Mouse (Mus musculus): Measurements from ENCODE around the gene Pde10a.
A peak's percentile ranks its signal among the peaks of the same experiment; 100 is the strongest.

Pde10a gene

DNA sequence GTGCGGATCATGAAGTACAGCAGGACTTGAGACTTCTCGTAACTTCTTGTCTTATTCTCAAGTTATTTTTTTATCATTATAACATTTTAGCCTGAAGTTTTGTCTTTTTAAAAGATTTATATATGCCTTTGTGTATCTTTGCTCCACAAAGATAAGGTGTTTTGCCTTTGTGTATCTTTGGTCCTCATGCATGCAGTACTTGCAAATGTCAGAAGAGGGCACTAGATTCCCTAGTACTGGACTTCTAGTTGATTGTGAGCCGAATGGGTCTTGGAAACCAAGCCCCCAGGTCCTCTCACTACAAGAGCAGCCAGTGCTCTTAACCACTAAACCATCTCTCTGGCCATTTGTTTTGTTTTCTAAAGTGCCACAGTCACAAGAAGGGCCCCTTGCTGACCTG is 55.2 kb downstream of the Pde10a start:
- no peak for DNase-seq (ENCODE audit: low spot score in 2 of 2)

DNA sequence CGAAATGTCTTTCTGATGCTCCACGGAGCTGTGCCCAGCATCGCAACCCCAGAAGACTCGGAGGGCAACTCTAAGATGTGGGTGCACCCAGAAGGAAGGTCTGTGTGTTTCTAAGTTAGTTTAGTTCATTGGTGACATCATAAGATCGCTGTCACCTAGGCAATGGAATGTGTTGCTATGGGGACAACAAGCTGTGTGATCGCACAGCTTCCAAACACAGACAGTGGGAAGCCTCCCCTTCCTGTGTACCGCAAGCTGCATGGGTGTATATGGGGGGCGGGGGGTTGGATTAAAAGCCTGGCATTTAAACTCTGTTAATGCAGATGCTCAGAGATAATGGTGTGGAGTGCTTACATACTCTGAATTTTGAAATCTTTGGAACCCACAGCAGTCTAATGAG is 56.4 kb downstream of the Pde10a start:
- DNase-seq (ENCODE audit: low spot score in 2 of 2): no peak

DNA sequence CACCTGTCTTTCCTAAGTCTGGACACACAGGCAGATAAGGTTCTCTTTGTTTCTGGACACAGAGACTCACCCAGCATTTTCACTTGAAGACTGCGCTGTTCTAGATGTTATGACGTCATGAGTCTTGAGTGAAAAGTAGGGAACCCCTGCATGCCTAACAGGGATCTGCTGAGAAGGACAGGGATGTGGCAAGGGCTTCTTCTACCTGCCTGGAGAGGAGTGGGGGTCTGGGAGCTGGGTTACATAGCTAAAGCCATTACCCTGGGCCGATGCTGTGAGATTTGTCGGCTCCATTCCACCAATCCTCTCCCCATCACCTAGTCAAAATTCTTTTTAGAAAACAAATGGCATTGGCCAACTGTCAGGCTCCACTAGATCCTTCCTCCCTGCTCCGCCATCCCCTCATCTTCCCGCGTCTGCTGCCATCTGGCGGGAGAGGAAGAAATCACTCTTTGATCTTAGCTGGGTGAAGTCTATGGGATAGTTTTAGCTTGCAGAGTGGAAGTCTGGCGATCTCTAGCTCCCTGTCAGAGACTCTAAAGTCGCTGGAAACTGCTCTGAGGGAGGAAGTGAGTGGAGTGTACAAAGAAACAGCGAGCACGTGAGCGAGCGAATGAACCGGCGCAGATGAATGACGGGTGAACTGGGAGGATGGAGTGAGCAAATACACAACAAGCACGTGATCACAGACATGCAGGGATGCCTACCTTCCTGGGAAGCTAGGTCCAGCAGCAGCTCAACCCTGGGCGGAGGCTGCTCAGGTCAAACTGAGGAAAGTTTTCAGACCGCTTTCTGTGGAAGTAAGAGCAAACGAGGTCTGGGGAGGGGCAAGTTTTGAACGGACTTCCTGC is 67.5 kb downstream of the Pde10a start:
- DNase-seq (ENCODE audit: low spot score in 2 of 2): peak; percentile 32 to 79

DNA sequence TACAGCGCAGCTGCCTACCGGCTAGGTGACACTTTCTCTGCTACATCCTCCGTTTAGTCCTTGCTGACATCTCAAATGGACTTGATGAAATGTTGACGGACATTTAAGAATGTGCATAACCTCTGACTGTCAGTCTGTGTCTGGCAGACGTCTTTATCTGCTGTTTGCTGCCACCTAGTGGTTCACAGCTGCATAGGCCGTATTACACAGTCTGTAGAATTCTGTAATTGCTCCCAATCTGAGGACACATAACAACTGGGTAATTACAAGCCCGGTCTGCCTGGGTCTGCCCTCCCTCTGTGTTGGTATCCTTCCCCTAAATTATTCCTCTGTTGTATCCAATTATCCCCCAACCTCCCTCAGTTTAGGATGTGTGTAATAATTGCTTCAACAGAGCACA is 72.6 kb downstream of the Pde10a start:
- no peak for DNase-seq (ENCODE audit: low spot score in 2 of 2)

DNA sequence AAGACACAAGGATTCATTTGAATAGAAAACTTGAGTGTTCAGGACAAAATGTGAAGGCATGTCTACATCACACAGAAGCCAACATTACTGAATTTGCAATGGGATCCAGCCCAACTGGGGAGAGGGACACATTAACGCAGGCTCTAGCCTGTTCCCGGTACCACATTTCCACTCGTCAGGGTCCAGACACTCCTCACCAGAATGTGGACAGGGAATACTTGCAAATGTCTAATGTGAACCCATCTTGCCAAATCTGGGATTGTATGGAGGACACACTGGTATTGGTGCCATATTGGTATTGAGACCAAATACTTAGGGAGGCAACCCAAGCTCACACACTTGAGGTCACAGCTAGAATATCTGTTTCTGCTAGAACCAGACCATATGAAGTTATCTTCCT is 77.8 kb downstream of the Pde10a start:
- DNase-seq (ENCODE audit: low spot score in 2 of 2): no peak

DNA sequence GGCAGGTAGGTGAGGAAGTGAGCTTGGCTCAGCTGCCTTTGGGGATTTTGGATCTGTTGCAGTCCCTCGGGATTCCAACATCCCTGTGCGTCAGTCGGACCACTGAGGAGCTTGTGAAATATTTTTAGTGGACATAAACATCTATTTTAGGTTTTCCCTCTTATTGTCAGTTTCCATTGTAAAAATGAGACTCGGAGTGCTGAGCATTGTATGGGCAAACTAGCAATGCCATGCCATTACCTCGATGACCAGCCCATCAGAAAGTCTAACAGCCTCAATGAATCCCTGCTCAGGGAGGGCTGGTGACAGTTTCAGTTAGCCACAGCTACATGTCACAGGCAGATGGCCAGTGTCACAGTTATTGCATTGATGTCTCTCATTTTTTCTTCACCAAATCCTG is 80.7 kb downstream of the Pde10a start:
- no peak for DNase-seq (ENCODE audit: low spot score in 2 of 2)

DNA sequence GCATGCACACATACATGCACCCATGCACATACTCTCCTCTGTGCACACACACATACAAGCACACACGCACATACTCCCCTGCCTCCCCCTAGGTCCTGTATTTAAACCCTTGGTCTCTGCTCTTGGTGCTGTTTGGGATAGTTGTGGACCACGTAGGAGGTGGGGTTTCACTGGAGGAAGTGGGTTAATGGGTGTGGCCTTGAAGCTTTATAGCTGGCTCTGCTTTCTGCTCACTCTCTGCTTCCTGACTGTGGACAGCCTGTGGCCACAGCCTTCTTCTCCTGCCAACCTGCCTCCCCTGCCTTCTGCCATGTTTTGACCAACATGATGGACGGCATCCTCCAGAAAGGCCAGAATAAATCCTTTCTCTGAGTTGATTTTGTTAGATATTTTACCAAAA is 81.5 kb downstream of the Pde10a start:
- no peak for DNase-seq (ENCODE audit: low spot score in 2 of 2)

DNA sequence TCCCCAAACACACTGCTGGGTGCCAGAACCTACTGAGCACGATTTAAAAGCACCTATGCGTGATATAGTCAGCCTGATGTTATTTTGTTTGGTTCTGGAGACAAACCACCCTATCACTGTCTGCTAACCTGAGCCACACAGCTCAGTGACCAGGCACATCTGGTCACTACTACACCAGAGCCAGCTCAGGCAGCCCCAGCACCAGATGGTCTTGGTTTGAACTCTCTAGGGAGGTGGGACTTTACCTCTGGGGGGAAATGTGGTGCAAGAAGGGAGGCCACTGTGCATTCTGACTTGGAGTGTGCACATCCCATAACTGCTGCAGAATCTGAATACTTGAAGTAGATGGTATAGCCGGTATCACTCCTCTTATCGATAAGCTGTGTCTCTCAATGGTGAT is 86.7 kb downstream of the Pde10a start:
- DNase-seq (ENCODE audit: low spot score in 2 of 2): no peak

DNA sequence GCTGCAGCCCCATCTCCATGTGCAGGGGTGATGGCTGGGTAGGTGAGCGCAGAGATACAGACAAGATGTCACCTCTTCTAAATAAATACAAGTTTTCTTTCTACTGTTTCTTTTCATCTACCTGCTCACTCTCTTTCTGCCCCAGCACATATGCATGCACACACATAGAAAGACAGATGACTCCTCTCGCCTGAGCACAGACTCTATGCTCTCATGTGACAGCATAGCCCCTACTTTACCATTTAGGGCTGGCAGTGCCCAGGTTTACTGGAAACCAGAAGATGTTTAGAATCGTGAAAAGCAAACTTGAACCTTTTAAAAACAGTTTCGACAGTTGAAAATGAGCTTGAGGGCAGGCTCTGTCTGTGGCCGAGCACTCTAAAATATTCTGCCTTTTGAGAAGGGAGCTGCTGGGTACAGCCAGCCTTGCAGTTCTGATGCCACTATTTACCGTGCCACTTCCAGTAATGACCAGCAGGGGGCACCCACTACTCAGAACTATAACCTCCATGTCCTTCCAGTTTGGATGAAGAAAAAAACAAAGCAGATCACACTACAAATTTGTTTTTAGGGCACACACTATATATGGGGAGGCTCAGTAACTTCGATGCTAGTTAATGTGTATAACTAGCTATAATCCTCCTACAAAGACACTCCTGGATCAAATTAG is 88.8 kb downstream of the Pde10a start:
- DNase-seq (ENCODE audit: low spot score in 2 of 2): peak; percentile 36 to 74

DNA sequence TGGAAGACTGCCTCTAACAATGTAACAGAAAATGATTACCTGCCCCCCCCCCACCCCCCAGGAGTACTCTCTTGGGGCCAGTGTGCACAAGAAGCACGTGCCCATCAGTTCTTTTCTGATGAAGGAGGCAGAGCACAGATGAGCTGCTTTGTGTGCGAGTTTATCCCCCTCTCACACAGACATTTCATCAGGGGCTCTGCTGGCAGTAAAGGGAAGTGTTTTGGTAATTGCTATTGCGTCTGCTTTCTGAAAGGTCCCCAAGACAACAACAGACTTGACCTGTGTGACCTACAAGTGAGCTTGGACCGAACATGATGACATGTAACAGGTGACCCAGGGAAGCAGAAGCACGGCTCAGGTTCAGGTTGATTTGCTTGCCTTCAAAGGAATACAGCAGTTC is 95.2 kb downstream of the Pde10a start:
- no peak for DNase-seq (ENCODE audit: low spot score in 2 of 2)

DNA sequence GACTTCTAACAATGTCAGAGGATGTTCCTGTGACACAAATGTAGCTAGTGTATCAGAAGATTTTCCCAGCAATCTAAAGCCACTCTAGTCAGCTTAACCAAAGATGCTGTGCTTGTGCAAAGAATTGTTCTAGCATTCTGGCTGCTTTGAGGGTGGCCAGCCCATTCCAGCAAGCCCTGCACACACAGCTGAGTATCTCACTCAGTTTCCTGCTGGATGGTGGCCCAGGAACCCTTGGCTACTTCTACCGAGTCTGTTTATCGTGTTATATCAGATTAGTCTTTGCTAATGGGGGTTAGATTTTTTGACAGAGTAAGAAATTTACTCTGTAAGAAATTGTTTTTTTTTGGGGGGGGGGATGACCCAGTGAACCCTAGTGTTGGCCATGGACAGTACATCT is 95.9 kb downstream of the Pde10a start:
- no peak for DNase-seq (ENCODE audit: low spot score in 2 of 2)

DNA sequence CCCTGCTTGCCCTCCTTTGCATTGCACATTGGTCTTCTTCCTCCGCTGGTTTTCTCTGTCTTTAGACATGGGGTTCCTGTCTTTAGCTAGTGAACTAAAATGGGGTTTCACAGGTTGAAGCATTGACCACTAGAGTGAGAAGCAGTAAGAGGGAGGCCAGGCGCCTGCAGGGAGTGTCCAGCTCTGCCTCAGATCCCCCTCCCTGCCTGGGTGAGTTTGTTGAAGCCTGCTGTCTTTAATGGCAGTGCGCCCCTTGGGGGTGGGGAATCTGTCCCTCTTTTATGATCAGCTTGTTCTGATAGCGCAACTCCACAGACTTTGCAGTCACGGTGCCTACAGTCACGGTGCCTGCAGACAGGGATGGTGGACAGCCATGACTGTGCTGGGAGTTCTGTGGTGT is 96.7 kb downstream of the Pde10a start:
- DNase-seq (ENCODE audit: low spot score in 2 of 2): no peak

DNA sequence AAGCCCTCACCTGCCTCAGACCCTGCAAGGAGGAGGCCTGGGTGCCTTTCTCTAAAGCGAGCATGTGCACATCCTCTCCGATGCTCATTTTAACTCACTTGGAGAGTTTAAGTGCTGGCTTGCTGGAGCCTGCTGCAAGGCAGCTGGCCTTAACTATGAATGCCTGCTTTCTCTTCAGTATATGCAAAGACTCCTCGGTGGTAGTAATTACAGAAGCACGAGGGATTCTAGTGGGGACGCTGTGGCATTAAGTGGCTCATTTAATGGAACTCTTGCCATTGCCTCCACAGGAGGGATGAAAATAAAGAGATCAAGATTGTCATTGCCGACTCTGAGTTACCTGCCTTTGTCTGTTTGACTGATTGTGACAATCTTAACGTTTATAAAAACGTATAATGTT is 101.2 kb downstream of the Pde10a start:
- DNase-seq (ENCODE audit: low spot score in 2 of 2): no peak

DNA sequence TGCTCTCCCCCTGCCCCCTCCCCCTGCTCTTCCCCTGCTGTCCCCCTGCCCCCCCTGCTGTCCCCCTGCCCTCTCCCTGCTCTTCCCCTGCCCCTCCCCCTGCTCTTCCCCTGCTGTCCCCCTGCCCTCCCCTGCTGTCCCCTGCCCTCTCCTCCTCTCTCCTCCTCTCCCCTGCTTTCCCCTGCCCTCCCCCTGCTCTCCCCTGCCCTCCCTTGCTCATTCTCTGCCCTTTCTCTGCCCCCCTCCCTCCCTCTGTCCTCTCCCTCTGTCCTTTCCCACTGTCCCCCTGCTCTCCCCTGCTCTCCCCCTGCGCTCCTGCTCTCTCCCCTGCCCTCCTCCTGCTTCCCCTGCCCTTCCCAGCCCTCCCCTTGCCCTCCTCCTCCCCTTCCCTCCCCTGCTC is 106.5 kb downstream of the Pde10a start:
- DNase-seq (ENCODE audit: low spot score in 2 of 2): no peak

DNA sequence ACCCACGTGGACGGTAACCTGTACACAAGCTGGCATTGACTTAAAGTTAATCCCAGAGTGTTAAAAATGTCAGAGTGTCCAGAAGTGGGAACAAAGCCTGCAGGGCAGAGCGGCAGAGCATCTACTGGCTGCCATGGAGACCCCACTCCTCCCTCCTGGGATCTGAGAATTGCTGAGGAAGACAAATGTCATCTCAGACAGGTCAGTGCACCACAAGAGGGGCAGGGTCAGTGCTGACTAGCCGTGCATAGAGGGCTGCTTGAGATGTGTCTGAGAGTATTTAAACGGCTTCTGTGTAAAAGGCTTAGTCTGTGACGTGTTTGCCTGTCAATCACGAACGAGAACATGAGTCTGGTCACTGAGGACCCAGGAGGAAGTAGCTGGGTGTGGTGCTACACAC is 108.4 kb downstream of the Pde10a start:
- no peak for DNase-seq (ENCODE audit: low spot score in 2 of 2)

DNA sequence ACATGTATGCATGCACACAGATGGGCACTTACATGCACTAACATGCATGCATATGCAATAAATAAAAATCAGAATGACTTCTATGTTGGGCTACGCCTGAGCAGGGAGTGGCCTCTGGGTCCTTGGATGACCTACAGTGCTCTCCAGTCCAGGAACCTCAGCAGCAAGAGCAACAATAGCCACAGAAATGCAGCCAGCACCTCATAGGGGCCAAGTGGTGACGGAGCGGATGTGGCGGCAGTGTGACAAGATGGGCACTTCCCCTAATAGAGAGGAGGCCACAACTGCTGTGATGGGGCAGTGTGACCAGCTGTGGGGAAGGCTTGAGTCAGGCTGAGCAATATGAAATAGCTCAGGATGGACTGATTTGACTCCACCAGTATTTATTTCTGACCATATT is 109.3 kb downstream of the Pde10a start:
- DNase-seq (ENCODE audit: low spot score in 2 of 2): no peak

DNA sequence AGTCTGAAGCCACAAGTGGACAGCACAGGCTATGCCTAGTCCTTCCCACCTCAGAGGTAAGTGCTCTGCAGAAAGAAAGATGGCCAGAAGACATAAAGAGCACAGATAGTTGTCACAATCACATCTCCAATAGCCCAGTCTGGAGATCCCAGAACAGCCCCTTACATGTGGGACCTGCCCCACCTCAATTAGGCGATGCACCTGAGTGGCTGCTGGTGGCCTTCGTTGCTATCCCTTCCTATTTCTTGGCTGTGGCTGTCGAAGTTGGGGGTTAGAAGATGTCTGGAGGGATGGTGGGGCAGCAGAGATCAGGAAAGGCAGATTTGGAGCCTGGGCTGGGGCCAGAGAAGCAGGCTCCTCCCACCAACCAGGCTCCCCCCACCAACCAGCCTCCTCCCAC is 111.1 kb downstream of the Pde10a start:
- DNase-seq (ENCODE audit: low spot score in 2 of 2): no peak

DNA sequence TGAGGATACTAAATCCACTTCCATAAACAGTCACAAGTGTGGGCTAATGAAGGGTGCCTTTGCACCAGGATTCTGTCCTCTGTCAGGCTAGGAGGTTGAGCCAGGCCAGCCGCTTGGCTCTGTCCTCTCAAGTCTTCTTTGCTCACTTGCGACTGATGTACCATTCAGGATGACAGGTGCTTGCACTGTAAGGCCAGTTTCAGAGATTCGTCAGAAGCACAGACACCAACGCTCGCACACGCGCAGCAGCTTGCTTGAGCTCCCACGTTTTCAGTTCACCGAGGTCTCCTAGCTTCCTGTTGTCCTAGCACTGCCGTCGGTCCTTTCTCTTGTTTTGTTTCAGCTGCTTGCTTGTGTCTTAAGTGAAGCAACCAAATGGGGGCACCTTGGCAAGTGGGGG is 111.5 kb downstream of the Pde10a start:
- DNase-seq (ENCODE audit: low spot score in 2 of 2): no peak

DNA sequence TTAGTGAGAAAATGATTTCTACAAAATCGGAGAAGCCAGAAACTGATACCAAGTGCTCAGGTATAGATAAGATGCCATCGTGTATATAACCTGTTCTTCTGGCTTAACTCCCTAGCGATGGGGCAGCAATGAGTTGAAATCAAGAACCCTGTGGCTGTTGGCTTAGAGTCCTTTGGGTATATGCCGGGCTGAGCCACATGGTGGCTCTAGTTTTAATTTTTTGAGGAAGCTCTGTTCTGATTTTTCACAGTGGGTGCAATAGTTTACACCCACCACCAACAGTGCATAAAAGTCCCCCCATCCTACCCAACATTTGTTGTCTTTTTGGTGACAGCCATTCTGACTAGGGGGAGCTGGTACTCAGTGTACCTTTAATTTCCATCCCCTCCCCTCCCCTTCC is 112.0 kb downstream of the Pde10a start:
- DNase-seq (ENCODE audit: low spot score in 2 of 2): no peak

DNA sequence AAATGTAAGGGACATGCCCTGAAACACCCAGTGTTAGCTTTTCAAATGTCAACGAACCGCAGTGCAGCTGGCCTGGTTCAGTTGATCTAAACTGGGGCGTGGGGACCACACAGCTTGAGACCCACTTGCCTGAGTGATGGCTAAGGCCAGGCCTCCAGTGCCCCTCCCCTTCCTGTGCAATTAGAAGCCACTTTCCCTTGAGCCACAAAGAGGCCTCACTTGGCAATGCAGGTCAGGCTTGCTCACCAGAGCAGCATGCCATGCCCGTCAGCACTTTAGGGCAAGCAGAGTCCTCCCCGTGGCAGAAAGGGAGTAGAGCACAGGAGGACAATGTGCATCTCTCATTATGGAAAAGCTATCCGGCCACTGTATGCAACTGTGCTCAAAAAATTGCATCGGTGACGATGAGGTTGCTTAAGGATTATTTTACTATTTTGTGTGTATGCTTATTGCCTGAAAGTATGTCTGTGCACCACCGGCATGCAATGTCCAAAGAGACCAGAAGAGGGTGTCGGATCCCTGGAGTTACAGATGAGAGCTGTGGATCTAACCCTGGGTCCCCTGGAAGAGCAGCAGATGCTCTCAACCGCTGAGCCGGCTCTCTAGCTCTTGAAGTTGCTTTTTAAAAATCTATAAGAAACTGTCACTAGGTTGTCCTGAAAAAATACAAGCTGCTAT is 114.7 kb downstream of the Pde10a start:
- DNase-seq (ENCODE audit: low spot score in 2 of 2): no peak

DNA sequence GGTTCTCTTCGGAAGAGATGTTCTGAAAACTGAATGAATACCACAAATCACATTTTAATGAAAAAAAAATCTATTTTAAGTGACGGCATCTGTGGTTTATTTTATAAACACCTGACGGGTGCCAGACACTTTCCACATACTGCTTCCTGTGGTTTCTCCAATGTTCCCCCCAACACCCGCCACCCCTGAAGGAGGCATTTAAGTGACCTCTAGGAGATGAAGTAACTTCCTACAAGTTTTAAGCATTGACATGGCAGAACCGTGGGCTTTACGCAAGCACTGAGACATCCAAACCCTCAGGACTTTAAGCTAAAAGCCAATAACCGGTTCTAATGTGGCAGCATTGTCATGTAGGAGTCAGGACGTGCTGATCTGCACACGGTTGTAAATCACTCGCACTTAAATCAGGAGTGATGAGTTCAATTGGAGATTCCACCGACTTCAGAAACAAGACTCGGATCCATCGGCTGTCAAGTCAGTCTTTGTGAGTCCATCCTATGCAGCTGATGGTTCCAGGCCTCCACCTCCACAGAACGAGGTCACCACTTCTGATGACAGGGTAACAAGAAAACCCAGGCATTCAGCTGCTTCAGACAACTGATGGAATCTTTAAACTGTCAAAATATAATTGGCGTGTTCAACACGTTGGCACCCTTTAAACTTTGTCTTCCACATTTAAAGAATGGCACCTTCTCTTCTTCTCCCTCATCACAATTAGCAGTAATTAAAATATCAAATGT is 115.7 kb downstream of the Pde10a start:
- DNase-seq (ENCODE audit: low spot score in 2 of 2): no peak

DNA sequence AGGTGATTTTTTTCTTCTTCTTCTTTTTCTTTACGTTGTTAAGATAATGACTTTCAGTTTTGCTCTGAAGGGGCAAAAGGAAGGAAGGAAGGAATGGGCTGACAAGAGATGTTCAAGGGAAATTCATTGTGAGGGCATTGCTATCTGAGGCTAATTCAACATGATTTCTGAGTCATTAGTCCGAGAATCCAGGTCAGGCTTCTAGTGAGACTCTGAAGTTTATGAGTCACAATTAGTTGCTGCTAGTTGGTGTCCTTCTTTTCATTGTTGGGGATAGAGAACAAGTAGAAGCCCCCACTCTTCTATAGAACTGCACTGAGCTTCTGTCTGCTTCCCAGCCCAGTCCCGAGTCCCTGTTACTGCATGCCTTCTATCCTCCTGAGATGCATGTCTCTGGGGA is 116.3 kb downstream of the Pde10a start:
- no peak for DNase-seq (ENCODE audit: low spot score in 2 of 2)
